Mouse (Mus musculus): ENCODE data around the gene Fchsd2.
"Not testable (repeated sequence)": the region's sequence is repeated elsewhere in the genome, so short reads cannot be mapped to it uniquely, and the experiment has no call there.

Fchsd2 gene

DNA sequence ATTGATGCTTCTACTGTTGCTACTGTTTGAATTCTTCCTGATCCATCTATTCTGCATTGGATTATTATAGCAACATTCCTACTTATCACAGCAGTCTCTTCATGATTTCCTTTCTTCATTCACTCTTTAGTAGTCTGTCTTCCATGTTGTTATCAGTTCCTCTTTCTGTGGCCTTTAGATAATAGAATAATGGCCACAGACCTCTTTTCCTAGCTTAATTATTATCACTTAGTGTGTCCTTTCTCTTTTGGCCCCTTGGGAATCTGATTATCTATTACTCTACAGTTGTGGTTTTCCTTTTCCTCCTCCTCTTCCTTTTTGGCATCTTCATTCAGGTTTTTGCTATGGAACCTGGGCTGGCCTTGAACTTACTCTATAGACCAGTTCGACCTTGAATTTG lies 21.7 kb downstream of the Fchsd2 start:
- DNase-seq (ENCODE audit: low spot score in 2 of 2) = no peak

DNA sequence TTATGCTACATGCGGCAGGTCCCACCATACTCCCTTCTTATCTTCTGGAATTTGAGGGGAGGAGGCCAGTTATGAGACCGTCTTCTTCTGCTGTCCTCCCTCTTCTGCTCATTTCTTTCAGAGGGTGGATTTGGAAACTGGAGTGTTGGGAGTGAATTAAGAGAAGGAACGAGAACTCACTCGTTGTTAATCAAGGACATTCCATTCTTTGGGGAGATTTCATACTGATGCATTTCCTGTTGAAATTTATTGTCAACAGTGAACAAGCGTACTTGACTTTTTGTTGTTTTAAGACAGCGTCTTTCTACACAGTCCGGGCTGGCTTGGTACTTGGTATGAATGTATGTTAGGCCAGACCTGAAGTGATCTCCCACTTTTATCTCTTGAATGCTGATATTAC lies 26.7 kb downstream of the Fchsd2 start:
- DNase-seq (ENCODE audit: low spot score in 2 of 2) = no peak

DNA sequence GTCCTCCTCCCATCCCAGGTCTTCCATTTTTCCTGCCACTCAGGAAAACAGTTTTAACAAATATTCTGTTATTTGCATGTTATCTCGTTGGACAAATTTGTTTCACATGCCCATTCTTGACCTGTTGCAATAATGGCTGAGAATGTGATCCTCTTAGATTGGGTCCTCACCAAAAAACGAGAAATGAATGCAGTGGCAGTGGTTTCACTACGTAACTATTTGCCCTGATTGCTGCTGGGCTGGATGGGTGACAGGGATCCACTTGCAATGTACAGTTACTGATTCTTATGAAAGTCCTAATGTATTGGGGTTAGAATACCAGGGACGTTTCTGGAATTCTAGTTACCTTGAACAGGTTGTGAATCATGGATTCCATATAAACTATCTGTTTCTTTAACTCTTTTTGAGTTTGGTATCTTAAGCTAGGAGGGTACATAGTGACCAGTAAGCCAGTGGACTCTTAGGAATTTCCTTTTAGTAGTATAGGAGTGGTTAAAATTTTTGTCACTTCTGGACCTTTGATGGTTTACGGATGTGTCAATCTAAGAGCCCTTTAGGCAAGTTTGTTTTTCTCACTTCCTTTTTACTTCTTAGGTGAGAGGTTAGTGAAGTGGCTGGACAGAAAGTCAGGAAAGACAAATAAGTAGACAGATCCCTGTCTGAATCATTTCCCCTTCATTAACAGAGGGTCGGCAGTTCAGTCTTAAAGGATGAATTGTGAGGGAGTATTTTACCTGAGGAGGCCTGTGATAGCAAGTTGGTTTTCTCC lies 31.1 kb downstream of the Fchsd2 start:
- no peak for DNase-seq (ENCODE audit: low spot score in 2 of 2)

DNA sequence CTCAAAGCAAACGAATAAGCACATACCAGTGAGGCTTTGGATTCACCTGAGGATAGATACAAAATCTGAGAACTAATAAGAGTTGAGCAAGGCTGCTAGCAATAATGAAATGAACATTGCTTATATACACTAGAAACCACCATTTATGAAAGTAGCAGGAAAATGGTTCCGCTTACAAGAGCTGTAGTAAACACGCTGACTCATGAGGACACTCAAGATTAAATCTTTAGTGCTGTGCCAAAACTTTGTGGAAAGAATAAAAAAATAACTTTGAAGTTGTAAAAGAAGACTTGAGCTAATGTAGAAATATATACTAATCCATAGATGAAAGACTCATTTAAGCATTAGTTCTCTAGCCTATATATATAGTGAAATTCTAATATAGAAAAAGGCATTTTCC lies 35.1 kb downstream of the Fchsd2 start:
- DNase-seq (ENCODE audit: low spot score in 2 of 2) = no peak

DNA sequence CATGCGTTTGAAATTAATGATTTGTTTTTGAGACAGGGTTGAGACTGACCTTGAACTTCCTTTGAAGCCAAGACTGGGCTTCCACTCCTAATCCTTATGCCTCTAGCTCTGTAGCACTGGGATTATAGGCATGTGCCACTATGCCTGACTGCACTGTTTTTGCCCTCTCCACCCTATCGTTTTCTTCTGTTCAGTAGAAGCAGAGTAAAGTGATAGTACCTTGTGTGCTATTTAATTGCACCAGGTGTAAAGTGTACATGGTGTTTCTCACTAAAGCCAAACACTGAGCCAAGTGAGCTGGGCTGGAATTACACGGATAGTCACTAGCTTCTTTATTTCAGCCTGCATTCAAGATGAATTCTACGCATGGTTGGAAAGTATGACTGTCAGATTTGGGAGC lies 35.9 kb downstream of the Fchsd2 start:
- DNase-seq (ENCODE audit: low spot score in 2 of 2) = no peak

DNA sequence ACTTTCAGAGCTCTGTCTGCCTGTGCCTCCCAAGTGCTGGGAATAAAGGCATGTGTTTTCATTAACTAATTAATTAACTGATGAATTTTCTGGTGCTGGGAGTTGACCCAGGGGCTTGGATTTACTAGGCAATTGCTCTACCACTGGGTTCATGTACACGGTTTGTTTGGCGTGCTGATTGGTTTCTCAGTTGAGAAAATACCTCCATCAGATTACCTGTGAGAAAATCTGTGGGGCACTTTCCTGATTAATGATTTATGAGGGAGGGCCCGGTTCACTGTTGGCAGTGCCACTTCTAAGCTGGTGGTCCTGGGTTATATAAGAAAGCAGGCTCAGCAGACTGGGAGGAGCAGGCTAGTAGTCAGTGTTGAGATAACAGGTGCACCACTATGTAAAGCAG lies 38.0 kb downstream of the Fchsd2 start:
- DNase-seq (ENCODE audit: low spot score in 2 of 2) = no peak

DNA sequence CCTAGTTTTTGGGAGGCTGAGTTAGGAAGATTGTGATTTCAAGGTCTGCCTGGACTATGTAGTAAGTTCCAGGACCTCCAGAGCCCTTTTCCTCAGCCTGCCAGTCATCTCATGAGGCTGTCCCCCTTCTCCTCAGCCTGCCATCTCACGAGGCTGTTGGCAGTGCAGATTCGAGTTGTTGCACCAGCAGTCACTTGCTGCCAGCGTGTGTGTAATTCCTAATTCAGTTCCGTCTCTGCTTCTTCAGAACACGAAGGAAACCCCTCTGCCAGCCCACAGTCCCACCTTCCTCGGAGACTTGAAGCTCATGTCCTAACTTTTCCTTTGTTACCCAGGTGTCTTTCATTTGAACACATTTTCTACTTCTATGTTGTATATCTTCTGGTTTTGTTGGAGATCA lies 38.6 kb downstream of the Fchsd2 start:
- no peak for DNase-seq (ENCODE audit: low spot score in 2 of 2)

DNA sequence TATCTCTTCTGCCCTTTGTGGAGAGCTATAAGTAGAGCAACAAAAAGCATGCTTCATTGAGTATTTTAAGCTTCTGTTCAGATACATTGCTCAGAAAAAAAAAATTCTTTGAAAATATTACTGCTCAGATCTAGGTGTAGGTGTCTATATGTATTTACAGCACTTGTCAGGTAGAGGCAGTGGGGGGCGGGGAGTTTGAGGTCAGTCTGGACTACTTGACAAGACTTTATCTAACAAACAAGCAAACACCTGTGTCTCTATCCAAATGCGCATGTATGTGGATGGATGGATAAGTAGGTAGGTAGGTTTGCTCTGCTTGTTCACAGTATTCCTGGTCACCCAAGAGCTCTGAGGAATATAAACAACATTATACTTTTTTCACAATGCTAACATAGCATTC lies 40.9 kb downstream of the Fchsd2 start:
- no peak for DNase-seq (ENCODE audit: low spot score in 2 of 2)

DNA sequence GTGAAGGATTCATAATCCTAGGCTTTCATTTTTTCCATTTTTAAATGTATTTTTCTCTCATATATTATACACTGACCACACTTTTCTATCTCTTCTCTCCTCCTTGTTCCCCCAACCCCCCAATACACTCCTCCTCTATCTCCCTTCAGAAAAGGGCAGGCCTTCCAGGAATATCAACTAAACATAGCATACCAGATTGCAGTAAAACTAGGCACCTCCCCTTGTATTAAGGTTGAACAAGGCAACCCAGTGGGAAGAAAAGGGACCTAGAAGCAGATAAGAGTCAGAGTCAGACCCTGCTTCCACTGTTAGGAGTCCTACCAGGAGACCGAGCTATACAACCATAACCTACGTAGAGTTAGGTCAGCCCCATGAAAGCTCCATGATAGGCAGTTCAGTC lies 41.5 kb downstream of the Fchsd2 start:
- DNase-seq (ENCODE audit: low spot score in 2 of 2) = no peak

DNA sequence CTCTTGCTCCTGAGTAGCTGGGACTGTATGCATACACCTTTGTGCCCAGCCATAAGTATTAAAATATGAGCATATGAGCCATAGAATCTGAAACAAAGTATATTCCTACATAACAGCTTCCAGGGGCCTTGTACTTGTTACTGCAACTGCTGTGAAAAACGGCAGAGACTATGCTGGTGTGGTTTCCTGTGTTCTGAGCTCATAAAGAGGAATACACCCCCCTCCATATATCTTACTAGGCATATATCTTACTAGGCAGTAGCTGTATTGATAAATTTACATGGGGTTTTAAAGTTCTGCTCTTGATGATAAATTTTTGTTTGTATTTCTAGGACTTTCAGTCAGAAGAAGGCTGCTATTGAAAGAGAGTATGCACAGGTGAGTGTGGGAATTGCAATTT lies 46.2 kb downstream of the Fchsd2 start:
- DNase-seq (ENCODE audit: low spot score in 2 of 2) = no peak

DNA sequence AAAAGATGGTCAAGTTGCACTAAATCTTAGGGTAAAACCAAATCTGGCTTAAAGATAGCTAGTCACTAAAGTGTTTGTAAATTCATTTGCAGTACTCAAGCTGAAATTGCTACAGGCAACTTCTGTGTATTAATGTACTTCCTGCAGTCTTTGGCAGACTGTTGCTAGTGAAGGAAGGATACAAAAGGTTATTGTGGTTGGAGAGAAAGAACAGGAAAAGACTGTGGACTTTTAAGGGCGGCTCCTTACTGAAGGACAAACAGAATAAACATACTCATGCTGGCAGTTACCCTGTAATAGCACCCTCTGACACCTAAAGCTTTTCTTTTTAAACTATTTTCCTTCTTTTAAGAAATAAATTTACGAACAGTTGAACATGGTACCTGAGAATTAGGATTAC lies 50.2 kb downstream of the Fchsd2 start:
- no peak for DNase-seq (ENCODE audit: low spot score in 2 of 2)

DNA sequence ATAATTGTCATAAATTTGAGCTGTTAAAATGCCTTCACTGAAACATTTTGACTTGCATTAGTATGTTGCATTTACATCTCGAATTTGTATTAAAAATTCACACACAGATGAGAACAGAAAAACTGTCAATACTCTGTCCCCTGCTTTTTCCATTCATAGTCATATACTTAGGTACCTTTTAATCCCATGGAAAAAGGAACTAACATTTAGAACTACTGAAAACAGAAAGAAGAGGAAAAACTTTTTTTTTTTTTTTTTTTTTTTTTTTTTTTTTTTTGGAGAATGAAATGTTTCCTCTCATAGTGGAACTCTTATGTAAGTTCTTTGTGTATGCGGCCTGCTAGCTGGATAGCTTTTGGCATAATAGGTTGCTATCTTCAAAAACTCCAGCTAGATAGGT lies 51.6 kb downstream of the Fchsd2 start:
- DNase-seq (ENCODE audit: low spot score in 2 of 2) = no peak

DNA sequence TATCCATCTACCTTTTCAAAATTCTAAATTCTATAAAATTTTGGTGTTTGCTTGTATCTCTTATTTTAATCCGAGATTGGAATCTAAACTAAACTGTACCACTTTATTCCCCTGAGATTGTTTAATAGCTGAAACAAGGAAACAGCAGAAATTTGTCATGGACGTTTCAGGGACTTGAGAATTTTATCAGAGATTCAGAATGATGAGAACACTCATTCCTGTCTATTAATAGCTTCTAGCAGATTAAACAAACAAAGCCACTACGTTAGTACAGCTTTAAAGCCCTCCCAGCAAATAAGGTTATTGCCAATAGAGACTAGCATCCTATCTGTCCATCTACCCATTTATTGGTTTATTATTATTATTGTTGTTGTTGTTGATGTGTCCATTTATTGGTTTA lies 56.4 kb downstream of the Fchsd2 start:
- no peak for DNase-seq (ENCODE audit: low spot score in 2 of 2)

DNA sequence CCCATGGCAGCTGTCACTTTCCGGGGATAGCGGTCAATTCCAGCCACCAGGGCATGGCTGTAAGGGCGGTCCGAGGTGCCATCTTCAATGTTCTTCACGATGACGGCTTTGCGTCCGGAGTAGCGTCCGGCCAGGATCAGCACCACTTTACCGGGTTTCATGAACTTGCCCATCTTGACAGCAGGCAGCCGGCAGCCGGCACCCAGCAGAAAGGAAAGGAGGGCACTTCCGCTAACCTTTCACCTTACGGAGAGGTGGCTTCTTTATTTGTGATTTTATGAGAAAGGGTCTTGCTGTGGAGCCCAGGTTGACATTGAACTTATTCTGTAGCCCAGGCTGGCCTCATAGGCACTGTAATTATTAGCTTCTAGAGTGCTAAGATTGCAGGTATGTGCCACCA lies 62.2 kb downstream of the Fchsd2 start:
- not testable (repeated sequence) for DNase-seq (ENCODE audit: low spot score in 2 of 2)

DNA sequence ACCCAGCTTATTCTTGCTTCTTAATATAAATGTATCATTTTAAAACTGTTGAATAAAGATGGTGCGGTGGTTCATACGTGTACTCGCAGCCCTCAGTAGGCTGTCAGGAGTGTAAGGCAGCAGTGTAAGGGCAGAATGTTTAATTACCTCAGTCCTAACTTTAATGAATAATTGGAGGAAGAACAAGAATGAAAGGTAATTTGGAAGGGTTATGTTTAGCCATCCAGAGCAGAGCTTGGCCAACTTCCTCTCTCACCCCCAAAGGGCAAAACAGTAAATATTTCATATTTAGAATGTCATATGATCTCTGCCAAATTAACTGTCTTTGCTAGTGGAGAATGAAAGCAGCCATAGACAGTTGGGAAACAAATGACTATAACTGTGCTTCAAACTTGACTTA lies 62.6 kb downstream of the Fchsd2 start:
- no peak for DNase-seq (ENCODE audit: low spot score in 2 of 2)

DNA sequence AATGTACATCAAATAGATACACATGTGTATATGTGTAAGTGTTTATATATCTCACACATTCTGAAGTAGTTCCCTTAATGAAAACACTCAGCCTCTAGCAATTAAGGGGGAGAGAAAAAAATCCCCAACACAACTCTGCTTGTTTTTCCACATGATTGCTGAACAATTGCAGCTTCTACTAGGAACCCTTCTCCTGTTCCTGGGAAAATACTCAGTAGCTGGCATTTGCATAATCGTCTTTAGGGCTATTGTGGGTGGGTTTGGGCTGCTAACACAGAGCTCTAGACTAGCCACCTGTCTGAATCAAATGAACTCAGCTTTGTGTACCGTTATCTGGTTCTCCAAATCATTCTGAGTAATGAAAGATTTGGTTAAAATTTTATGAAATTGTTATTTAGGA lies 67.6 kb downstream of the Fchsd2 start:
- DNase-seq (ENCODE audit: low spot score in 2 of 2) = no peak

DNA sequence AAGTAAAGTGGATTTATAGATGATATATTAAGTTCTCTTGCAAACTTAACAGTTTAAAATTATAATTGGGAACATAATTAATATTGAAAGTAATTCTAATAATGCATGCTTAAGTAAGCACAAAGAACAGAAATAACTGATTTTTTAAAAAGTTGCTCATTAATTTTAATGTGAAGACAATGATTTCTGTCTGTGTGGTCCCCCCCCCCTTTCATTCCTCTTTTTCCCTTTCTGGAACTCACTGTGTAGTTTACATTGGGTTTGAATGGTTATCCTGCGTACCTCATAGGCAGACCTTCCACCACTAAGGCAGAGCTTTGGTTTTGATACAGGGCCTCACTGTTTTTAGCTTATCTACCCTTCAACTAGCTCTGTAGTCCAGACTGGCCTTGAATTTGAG lies 70.1 kb downstream of the Fchsd2 start:
- DNase-seq (ENCODE audit: low spot score in 2 of 2) = no peak

DNA sequence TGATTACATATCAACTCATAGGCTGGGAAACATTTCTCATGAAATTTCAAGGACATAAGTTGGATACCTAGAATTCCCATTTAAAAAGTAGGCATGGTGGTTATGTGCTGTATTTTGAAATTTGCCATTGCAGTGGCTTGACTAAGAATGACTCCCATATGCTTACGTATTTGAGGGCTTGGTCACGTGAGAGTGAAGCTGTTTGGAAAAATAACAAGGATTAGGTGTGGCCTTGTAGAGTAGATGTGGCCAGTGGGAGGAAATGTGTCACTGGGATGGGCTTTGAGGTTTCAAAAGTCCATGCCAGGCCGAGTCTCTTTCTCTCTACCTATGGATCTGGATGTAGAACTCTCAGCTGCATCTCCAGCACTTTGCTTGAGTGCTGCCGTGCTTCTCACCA lies 71.2 kb downstream of the Fchsd2 start:
- no peak for DNase-seq (ENCODE audit: low spot score in 2 of 2)

DNA sequence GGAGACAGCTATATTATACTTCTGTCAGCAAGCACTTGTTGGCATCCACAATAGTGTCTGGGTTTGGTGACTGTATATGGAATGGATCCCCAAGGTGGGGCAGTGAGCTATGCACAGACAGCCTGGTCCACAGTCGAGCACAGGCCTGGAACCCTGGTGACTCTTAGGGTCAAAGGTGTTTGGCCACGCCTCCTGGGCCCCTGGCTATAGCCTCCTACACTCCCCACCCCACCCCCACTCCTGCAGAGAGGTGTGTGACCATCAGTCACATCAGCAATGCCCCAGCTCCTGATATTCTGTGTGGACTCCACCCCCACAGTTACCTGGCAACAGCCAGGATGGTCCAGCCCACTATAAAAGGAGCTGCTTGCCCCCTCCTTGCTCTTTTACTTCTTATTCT lies 73.9 kb downstream of the Fchsd2 start:
- DNase-seq (ENCODE audit: low spot score in 2 of 2) = no peak

DNA sequence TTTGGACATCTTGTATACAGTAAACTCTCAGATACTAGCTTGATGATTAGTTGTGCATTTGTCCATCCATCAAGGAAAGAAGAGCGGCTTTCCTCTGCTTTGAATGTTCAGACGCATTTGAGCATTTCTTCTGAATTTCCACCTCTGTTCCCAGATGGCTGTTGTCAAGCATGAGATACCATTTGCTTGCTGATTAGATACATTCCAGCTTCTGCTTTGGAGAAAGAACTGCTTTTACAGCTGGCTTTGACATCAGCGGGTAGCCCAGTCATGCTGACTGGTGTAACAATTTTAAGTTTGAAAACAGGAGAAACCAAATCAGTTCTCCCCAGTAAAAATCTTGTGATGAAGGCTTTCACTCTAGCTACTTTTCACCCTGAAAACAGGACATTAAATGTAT lies 77.8 kb downstream of the Fchsd2 start:
- no peak for DNase-seq (ENCODE audit: low spot score in 2 of 2)

DNA sequence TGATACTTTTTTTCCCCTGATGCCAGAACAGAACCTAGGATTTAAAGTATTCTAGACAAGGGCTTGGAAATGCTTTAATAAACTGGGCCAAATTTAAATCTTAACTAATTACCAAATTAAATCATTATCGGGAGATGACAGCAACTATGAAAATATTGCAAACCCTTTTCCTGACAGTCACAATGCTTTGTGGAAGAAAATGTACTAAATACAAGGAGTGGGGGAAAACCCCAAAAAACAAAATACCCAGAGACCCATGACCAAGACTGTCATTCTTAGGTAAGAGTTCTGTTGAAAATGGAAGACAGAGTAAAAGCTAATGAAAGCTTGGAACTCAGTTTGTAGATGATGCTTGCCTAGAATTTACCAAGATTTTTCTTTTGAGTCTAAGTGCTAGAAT lies 78.3 kb downstream of the Fchsd2 start:
- DNase-seq (ENCODE audit: low spot score in 2 of 2) = no peak

DNA sequence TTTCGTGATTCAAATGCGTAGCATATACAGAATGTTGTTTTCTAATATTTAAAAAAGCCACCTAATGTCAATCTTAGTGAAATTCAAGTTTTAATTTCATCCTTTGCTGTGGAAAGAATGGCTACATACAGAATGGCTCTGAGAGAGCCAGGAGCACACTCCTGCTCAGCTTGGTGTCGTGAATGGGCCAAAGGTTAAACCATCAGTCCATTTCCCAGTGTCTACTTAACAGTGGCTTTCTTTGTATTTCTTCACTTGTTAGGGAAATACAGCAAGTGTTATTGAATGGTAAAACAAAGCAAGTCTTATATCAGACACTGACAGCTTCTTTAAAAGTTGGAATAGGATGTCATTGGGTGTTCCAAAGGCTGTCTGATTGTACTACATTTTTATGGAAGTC lies 80.7 kb downstream of the Fchsd2 start:
- DNase-seq (ENCODE audit: low spot score in 2 of 2) = no peak

DNA sequence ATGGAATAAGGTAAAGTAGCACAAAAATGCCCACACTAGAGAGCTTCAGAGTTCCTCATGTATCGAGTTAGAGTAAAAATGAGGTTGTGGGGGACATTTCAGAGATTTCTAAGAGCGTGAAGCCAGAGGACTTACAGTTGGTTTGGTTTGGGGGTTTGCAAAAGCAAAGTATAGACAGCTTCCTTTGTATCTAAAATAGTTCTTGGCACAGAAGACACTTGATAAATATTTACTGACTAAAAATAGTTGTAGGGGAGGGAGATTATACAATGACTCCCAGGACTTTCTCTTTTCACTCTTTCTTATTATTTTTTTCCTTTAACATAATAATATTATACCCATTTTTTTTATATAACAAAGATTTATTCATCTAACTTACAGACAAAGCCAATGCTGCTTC lies 86.1 kb downstream of the Fchsd2 start:
- DNase-seq (ENCODE audit: low spot score in 2 of 2) = no peak

DNA sequence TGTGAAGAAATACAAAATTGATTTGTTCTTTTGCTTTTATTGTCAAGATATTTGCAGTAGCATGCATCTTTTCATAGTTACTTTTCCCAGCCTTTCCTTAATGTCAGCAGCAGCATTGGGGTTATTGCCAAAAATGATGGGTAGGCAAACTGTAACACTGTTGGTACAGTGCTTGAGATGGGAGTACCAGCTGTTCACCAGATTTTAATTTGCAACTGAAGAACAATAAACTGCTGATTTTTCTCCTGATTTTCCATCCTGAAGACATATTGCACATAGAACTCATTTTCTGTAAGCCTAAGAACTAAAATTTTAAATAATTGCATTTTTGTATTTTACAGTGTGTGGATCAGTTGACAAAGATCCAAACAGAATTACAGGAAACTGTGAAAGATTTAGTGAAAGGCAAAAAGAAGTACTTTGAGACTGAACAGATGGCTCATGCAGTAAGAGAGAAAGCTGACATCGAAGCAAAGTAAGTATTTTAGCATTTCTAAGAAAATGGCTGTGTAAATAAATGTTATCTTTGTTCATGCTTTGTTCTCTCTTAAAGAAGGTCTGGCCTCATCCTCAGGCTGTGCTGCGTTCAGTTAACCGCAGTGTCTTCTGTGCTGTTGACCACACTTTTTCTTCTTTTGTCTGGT lies 98.8 kb downstream of the Fchsd2 start:
- DNase-seq (ENCODE audit: low spot score in 2 of 2) = no peak

All from frontal cortex, postnatal 14 days (tissue).